In the genomic region with DNA sequence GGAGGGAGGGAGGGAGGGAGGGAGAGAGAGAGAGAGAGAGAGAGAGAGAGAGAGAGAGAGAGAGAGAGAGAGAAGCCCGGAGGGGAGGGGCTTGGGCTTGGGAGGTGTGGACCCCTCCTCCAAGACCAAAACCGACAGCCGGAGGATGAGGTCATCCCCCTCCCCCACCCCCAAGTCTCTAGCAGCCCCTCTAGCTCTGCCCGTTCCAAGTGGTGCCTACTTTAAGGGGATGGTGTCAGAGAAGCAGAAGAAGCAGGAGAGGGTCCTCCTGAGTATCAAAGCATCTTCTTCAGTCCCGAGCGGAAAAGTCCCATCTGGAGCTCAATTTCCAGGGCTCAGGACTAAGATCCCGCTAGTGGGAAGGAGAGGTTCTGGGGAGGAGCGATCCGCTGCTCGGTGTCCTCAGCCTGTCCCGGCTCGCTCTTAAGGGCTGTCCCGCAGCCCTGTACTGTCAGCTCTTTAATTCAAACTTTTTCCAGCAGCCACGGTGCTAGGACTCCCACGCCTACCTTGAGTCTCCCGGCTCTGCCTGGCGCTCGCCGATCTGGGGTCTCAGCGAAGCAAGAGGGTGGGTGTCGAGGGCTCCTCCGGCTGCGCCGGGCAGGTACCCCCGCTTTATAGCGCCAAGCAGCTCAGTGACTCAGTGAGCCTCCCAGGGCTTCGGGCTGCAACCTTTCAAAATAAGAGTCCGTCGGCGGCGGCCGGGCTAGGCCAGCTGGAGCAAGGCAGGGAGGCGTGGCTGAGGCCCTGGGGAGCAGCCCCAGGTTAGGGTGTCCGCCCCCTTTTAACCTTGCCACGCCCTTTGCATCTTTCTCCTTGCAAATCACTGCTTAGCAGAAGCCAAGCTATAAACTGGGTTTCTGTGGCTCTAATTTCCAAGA, we compare ENCODE assay signal across 8 mouse cellular contexts.
DNase-seq lines count a peak whose midpoint lies in the region; ATAC-seq lines count a peak whose summit lies in the region.

No protein-coding gene starts in this region.

- peak overlapping the region; percentile 65 for H3K9ac ChIP-seq in forebrain, embryonic 16.5 days (replicated peaks; ENCODE audit: low read depth, low read length)
- peak overlapping the region; percentile 84 for H3K9ac ChIP-seq in lung, embryonic 15.5 days

- peak; percentile 14 for DNase-seq in MN1 (ENCODE audit: low spot score)
- peak; percentile 25 for DNase-seq in cerebellum, adult 11 months
- DNase-seq in heart, postnatal 36 days = peak; percentile 82 to 87
- DNase-seq in layer of hippocampus, adult 11-12 months (ENCODE audit: low spot score) = peak; percentile 45
- DNase-seq in ovary, postnatal 10 days (ENCODE audit: low spot score) = peak; percentile 77
- DNase-seq in thymus, postnatal 25 days = peak; percentile 83

- peak overlapping the region; percentile 46; the same call in 1 of the 2 replicates for H3K27ac ChIP-seq in forebrain, embryonic 16.5 days (ENCODE audit: low read length)
- peak overlapping the region; percentile 99 for H3K27ac ChIP-seq in lung, embryonic 15.5 days

- peak overlapping the region; percentile 89 for H3K4me2 ChIP-seq in forebrain, embryonic 16.5 days (ENCODE audit: low read length)
- peak overlapping the region; percentile 83 for H3K4me2 ChIP-seq in lung, embryonic 15.5 days

- intact Hi-C loops in heart, postnatal 36 days (cut with DNase I) = loop anchor here (5.0 kb wide), 1 partner anchor 38 kb away; no protein-coding TSS in a partner anchor

- peak; percentile 94 for ATAC-seq in forebrain, embryonic 16.5 days
- ATAC-seq in lung, embryonic 15.5 days (ENCODE audit: borderline replicate concordance, extremely low read depth, low FRiP score, low TSS enrichment) = peak; percentile 93

- no peaks in the 10 kb centered on the region for H3K9me3 ChIP-seq in forebrain, embryonic 16.5 days (ENCODE audit: control insufficient read depth, low read length)
- H3K9me3 ChIP-seq in lung, embryonic 15.5 days = no peaks in the 10 kb centered on the region

- peaks cover 11% of the 10 kb centered on the region for H3K4me1 ChIP-seq in forebrain, embryonic 16.5 days (replicated peaks; ENCODE audit: control insufficient read depth, insufficient read depth, low read length)
- peaks cover 28% of the 10 kb centered on the region for H3K4me1 ChIP-seq in lung, embryonic 15.5 days

- H3K36me3 ChIP-seq in forebrain, embryonic 16.5 days (ENCODE audit: control insufficient read depth, insufficient read depth) = no peaks in the 10 kb centered on the region
- no peaks in the 10 kb centered on the region for H3K36me3 ChIP-seq in lung, embryonic 15.5 days

- H3K27me3 ChIP-seq in forebrain, embryonic 16.5 days (replicated peaks; ENCODE audit: control insufficient read depth, insufficient read depth, low read length) = no peaks in the 10 kb centered on the region
- no peaks in the 10 kb centered on the region for H3K27me3 ChIP-seq in lung, embryonic 15.5 days

- WGBS in forebrain, embryonic 16.5 days = under 1% methylated on average over 34 of the region's 35 CpGs
- under 1% methylated on average over 35 of the region's 35 CpGs for WGBS in lung, embryonic 15.5 days

- peak overlapping the region; percentile 68 for H3K4me3 ChIP-seq in forebrain, embryonic 16.5 days (replicated peaks; ENCODE audit: low read length)
- H3K4me3 ChIP-seq in lung, embryonic 15.5 days = peak overlapping the region; percentile 79

Comparison
In these comparisons a context has a peak if more than half of its experiments do, and no peak if none do; other contexts are left out.
1. Peak in every context shown above with its lines: DNase-seq, ATAC-seq, H3K4me3 ChIP-seq and H3K27ac ChIP-seq.
2. DNase-seq: peak in every context shown above with its lines; median percentile 84 in heart, postnatal 36 days; 83 in thymus, postnatal 25 days; 77 in ovary, postnatal 10 days; 45 in layer of hippocampus, adult 11-12 months; 25 in cerebellum, adult 11 months; 14 in MN1.